Mouse (Mus musculus) thymus, postnatal 10 days (tissue): ENCODE data around the gene Serpina9.
A peak's percentile ranks its signal among the peaks of the same experiment; 100 is the strongest.

Experiments
- DNase-seq, 2 experiments: peaks; one replicate each; pipeline ENCODE4 v3.0.0; 2021; ENCODE audit warnings: low spot score in 2 of 2

The Serpina9 gene

DNA sequence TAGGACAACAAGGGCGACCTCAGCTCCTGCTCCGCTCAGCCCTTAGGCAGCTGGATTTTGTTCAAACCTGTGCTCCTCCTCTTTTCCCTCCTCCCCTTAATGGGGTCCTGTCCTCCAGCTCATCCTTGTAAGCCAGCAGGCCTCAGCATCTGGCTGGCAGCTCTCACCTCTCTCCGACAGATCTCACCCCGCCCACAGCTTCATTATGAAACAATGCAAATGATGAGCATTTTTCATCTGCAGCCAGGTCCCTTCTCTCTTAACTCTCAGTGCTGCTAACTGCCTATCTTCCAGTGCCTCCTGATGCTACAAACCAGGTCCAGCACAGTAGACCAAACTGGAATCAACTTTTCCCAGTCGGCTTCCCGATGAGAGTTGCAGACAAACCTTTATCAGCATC is at the start of gene Serpina9:
TSS of gene Serpina9 (minus strand) at position 136 of the 400 bp plus-strand sequence.
- DNase-seq, result no peak

DNA sequence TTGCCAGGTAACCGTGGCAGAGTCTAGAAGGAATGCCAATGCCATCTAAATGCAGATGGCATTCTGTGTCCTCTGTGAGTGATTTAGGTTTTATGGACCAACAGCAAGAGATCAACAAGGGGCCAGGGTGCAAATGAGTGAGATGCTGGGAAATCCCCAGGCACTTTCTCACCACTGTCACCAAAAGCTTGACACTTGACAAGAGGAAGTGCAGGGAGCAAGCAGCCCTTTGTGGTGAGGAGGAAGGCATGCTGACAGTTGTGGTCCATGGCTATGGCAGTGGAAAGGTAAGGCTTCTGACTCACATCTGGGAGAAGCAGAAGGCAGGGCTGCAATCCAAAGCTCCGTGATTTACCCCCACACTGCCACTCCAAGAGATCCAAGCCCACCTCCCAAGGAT is 48.3 kb upstream of the Serpina9 start:
- DNase-seq, result no peak

DNA sequence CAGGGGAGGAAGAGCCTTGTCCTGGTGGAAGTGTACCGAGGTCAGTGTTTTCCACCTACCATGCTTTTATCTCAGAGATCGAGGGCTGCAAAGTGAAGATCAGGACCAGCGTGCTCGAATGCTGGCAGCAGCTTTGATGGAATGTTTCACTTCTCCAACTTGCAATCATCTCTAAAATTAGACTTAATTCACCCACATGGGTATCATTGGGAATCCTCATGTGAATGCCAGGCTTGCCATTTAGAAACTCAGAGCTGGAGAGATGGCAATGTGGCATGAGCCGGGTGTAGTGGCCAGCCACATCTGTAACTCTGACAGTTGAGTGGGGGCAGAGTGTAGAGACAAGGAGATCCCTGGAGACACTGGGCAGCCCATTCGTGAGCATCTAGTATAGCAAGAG is 46.6 kb upstream of the Serpina9 start:
- DNase-seq, result no peak

DNA sequence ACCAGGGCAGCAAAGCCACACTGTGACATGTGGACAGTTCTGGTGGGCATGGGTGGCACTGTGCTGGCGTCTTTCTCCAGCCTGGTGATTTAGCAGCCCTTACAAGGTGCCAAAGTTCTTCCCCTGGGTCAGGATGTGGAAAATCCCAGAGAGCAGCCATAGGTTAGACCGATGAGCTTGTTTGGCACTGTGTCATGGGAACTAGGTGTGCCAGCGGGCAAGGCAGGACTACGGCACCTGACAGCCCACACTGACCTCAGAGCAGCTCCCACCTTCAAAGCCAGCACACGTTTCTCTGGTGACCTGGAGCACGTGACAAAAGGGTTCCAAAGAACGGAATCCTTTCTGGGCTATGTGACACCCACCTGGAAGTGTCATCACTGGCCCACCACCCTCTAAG is 44.0 kb upstream of the Serpina9 start:
- DNase-seq, result no peak

DNA sequence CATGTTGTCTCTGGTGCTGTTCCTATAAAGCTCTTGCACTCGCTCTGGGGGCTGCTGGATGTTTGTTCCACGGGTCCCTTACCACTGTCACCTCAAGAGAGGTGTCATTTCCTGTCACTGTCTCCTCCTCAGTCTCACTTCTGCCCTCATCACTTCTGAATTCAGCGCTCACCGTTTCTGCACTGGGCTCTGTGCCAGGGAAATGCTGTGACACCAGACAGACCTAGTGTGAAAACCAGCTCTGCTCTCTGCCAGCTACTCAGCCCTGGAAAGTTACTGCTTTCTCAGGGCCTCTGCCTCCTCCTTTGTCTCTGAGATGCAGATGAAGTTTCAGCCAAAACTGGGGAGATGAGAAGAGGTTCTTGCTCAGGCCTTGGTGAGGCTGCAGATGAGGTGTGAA is 43.5 kb upstream of the Serpina9 start:
- no peak for DNase-seq

GRCm38 (mm10) chr12:104055755-104056154 is 42.2 kb upstream of the Serpina9 start:
- no peak for DNase-seq

GRCm38 (mm10) chr12:104053995-104054394 is 40.4 kb upstream of the Serpina9 start:
- no peak for DNase-seq

GRCm38 (mm10) chr12:104045713-104046112 is 32.2 kb upstream of the Serpina9 start:
- no peak for DNase-seq

DNA sequence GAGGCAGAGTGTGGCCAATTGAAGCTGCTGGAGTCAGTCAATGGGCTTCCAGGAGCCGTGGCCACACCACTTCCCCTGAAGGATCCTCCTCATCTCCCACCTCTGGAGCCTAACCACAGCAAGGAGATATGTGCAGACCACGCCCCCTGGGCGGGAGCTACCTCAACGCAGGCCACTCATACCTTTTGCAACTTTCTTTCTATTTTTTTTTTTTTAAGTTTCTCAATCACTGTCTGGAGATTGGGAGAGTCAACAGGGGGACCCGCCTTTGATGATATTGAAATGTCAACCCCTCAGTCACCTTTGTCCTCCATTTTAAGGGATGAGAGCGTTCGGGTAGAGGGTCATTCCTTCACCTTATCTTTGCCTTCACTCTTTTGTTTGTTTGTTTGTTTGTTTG is 30.8 kb upstream of the Serpina9 start, which contains the start of gene Serpina12:
TSS of gene Serpina12 (minus strand) at position 101 of the 400 bp plus-strand sequence.
- no peak for DNase-seq

GRCm38 (mm10) chr12:104042753-104043152 is 29.2 kb upstream of the Serpina9 start:
- no peak for DNase-seq

DNA sequence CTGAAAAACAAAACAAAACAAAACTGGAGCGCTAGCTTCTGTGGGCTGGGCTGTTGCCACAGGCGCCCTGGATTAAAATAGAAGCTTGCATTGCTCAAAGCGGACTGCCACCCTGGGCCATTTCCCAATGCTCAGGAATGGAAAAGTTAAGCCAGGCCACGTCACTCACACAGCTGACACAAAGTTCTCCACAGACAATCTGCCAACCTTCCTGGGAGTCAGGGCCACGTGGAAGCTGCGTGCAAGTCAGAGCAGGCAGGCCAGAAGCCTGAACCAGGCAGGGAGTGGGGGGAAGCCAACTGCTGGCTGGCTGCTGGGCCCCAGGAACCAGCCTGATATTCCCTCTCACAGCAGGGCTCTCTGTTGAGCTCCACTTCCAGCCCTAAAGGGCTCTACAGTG is 27.8 kb upstream of the Serpina9 start:
- no peak for DNase-seq

DNA sequence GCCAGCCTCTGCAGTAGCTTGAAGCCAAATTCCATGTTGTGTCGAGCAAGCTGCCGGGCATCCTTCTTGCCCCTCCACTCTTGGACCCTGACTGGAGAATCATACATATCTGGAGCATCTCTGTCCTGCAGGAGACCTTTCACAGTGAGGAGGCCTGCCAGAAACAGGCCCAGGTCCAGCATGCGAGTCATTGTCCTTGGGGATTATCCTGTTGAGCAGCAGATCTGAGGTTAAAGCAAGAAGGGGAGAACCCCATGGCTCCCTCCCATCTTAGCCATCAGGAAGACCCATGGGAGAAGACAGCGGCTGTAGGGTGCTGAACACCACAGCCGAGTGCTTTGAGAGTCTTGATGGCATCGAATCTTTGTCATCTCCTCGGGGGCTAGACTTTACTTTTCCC is 24.6 kb upstream of the Serpina9 start:
- no peak for DNase-seq

GRCm38 (mm10) chr12:104033752-104034151 is 20.2 kb upstream of the Serpina9 start:
- no peak for DNase-seq

GRCm38 (mm10) chr12:104029986-104030385 is 16.4 kb upstream of the Serpina9 start:
- peak in 1 of 2 experiments; percentile 11 for DNase-seq

- DNase-seq, result no peak
Observed at GRCm38 (mm10) chr12:104015280-104015679, 1.7 kb upstream of the Serpina9 start.

- no peak for DNase-seq
Observed at GRCm38 (mm10) chr12:104004689-104005088, 8.9 kb downstream of the Serpina9 start.

DNA sequence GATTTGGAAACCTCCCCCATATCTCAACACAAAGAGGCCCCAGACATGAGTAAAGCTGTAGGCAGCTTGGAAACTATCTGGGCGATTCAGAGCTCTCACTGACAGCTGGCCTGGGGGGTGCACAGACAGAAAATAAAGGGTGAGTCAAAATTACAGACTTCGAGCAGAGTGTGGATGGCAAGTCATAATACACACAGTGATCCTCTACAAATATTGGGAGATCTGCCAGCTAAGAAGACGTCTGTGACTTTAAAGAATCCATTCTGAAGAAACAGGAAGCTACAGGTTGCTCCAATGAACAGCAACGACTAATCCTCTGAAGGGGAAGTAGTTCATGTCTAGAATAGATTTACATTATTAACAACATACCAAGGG is 10.3 kb downstream of the Serpina9 start:
- DNase-seq, result no peak

- no peak for DNase-seq
Observed at GRCm38 (mm10) chr12:104002569-104003237, 10.9 kb downstream of the Serpina9 start.

- no peak for DNase-seq
Observed at GRCm38 (mm10) chr12:104000594-104000993, 13.0 kb downstream of the Serpina9 start.

GRCm38 (mm10) chr12:103999611-104000010 is 13.9 kb downstream of the Serpina9 start:
- no peak for DNase-seq

DNA sequence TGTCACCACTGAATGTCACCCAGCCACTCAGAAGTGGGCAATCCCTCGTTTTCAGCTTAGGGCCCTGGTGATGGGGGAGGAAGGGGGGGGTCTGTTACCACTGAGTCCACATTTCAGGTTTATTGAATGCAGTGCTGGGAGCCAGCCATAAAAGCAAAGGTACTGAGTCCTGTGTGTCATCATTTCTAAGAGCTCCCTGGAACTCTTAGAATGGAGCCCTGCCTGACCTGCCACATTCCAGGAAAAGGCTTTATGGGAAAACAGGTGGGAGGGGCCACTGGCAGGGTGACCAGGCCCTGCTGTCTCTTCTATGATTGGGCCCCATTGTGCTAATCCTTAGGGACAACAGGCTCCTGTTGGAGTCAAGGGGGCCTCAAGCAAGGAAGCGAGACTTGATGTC is 17.0 kb downstream of the Serpina9 start:
- DNase-seq, result no peak

DNA sequence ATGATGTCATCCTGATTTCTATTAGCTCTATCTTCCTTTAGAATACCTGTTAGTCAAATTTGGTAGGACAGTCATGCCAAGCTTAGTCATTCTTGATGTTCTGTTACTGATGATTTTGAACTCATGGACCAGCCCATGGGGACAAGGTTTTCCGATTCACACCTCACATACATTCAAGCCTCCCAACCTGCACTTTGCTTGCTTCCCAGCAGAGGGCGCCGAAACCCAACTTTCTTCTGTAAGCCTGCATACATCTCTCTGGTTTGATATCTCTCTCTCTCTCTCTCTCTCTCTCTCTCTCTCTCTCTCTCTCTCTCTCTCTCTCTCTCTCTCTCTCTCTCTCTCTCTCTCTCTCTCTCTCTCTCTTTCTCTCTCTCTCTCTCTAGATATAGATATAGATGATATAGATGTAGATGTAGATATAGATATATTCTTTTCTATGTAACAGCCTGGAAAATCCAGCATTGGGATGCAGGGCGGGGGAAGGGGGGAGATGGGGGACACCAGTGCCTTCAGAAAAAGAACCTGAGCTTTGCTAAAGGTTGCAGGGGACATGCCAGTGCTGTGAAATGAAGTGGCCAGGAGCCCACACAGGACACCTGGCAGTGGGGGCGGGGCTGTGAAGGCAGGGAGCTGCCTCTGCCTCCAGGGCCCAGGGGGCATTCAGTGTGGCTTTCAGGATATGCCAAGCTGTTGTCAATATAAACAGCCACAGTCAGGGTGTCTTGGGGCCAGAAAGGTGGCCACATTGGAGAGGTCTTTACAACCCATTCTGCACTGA is 18.1 kb downstream of the Serpina9 start:
- peak in 1 of 2 experiments; percentile 26 for DNase-seq

DNA sequence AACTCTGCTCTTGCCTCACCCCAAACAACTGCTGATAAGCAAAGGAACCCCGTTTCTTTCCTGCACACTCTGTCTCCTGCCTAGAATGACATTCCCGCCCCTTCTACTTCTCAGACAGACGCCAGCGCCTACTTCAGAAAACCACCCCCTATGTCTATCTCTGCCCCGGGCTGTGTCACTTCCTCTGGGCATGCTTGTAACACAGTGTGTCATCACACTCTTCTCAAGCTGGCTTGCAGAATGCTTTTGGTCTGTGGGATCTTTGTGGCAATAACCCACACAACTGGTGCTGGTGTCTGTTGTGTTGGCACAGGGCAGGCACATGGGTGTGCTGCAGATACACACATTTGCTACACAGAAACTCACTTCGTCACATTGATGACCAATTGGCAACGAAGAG is 20.6 kb downstream of the Serpina9 start:
- DNase-seq, result no peak
